Mouse (Mus musculus) kidney, adult 2 months (tissue): ENCODE results near the gene Myadml2.

Experiments
- CTCF ChIP-seq: fragments of 200-500 bp; conservative IDR thresholded peaks from 2 replicates; pipeline ENCODE4 v1.5.1; 2011; ENCODE audit warnings: low read depth, mild to moderate bottlenecking, control low read depth, low read length, moderate library complexity, mixed read lengths; ENCODE audit not compliant: insufficient read depth, insufficient read length
- POLR2A ChIP-seq: fragments of 200-500 bp; IDR thresholded peaks from one replicate; pipeline ENCODE4 v1.6.1; 2011; ENCODE audit warnings: low read depth, low read length, control low read depth

DNA sequence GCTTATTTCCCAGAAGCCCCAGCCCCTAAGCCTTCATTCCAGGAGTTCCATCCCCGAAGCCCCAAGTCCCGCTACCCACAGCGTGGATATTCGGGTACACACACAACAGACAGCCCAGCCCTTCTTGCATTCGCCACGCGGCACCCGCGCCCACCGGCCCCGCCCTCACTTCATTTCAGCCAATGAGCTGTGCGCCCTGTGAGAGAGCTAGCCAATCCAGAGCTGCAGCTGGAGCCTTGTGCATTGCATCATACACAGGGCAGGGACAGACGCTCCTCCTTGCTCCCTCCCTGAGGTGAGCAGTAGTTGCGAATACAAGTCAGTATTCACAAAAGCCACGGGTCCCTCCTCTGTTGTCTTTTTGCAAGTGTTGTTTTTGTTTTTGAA is 4.4 kb downstream of the Myadml2 start, which contains the start of gene Pycr1:
- TF ChIP-seq CTCF (no peak), POLR2A (no peak)
